Mouse (Mus musculus): Measurements from ENCODE around the gene Lrrc1.

DNA sequence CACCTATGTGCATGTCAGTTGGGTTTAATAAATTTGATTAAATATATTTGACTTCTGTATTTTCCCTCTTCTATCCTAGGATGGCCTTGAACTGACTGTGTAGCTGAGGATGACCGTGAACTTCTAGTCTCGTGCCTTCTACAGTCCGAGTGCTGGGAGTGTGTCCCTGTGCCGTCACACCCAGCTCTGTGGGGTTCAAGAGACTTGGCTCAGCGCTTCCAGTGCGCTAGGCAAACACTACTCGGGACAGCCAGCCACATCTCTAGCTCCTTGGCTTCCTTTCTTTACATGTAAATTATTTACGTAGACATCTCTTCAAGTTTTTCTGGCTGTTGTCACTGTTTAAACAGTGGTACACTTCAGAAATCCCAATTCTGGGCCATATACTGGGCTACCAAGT is 34.1 kb downstream of the Lrrc1 start:
- TF ChIP-seq CTCF (IDR thresholded peaks at IDR 0.05; ENCODE audit: control insufficient read depth, insufficient read depth, insufficient read length), result no peak
- no peak for TF ChIP-seq MYOD1 (IDR thresholded peaks at IDR 0.05; ENCODE audit: control insufficient read depth, insufficient read length, low read depth)
- TF ChIP-seq MAX (IDR thresholded peaks at IDR 0.05), result no peak
